Mouse (Mus musculus): ENCODE measurements around the gene Bean1.
A peak's percentile ranks its signal among the peaks of the same experiment; 100 is the strongest.

Bean1 gene

GRCm38 (mm10) chr8:104171050-104171620 lies 893 bp downstream of the Bean1 start:
- no peak for DNase-seq (ENCODE audit: low read depth)

GRCm38 (mm10) chr8:104172420-104172819 lies 2.2 kb downstream of the Bean1 start:
- DNase-seq (ENCODE audit: low read depth), result no peak

- DNase-seq (ENCODE audit: low read depth), result no peak
Observed at GRCm38 (mm10) chr8:104175848-104176527, 5.7 kb downstream of the Bean1 start.

GRCm38 (mm10) chr8:104177054-104177453 lies 6.8 kb downstream of the Bean1 start:
- DNase-seq (ENCODE audit: low read depth), result no peak

GRCm38 (mm10) chr8:104184905-104185304 lies 14.7 kb downstream of the Bean1 start:
- no peak for DNase-seq (ENCODE audit: low read depth)

GRCm38 (mm10) chr8:104186827-104187226 lies 16.6 kb downstream of the Bean1 start:
- no peak for DNase-seq (ENCODE audit: low read depth)

- no peak for DNase-seq (ENCODE audit: low read depth)
Observed at GRCm38 (mm10) chr8:104187622-104188021, 17.4 kb downstream of the Bean1 start.

GRCm38 (mm10) chr8:104188459-104188858 lies 18.2 kb downstream of the Bean1 start:
- DNase-seq (ENCODE audit: low read depth), result no peak

GRCm38 (mm10) chr8:104190777-104191468 lies 20.7 kb downstream of the Bean1 start:
- no peak for DNase-seq (ENCODE audit: low read depth)

GRCm38 (mm10) chr8:104191496-104191895 lies 21.3 kb downstream of the Bean1 start:
- peak; percentile 15 for DNase-seq (ENCODE audit: low read depth)

GRCm38 (mm10) chr8:104199802-104200201 lies 29.6 kb downstream of the Bean1 start:
- peak; percentile 4 for DNase-seq (ENCODE audit: low read depth)

- DNase-seq (ENCODE audit: low read depth), result no peak
Observed at GRCm38 (mm10) chr8:104201622-104202021, 31.4 kb downstream of the Bean1 start.

GRCm38 (mm10) chr8:104202320-104202719 lies 32.1 kb downstream of the Bean1 start:
- no peak for DNase-seq (ENCODE audit: low read depth)

GRCm38 (mm10) chr8:104205292-104205691 lies 35.0 kb downstream of the Bean1 start:
- DNase-seq (ENCODE audit: low read depth), result no peak

GRCm38 (mm10) chr8:104217601-104218000 lies 47.4 kb downstream of the Bean1 start:
- DNase-seq (ENCODE audit: low read depth), result no peak

- DNase-seq (ENCODE audit: low read depth), result peak; percentile 82
Observed at GRCm38 (mm10) chr8:104219079-104219478, 48.8 kb downstream of the Bean1 start.

GRCm38 (mm10) chr8:104219806-104220205 lies 49.6 kb downstream of the Bean1 start:
- DNase-seq (ENCODE audit: low read depth), result peak; percentile 84

GRCm38 (mm10) chr8:104227048-104227447 lies 56.8 kb downstream of the Bean1 start:
- no peak for DNase-seq (ENCODE audit: low read depth)

- DNase-seq (ENCODE audit: low read depth), result no peak
Observed at GRCm38 (mm10) chr8:104230377-104230776, 60.1 kb downstream of the Bean1 start.

GRCm38 (mm10) chr8:104232039-104232438 lies 61.8 kb downstream of the Bean1 start:
- DNase-seq (ENCODE audit: low read depth), result no peak

- DNase-seq (ENCODE audit: low read depth), result no peak
Observed at GRCm38 (mm10) chr8:104232919-104233318, 62.7 kb downstream of the Bean1 start.

GRCm38 (mm10) chr8:104234573-104234972 lies 64.3 kb downstream of the Bean1 start:
- no peak for DNase-seq (ENCODE audit: low read depth)

- DNase-seq (ENCODE audit: low read depth), result peak; percentile 85
Observed at GRCm38 (mm10) chr8:104239418-104239861, 69.2 kb downstream of the Bean1 start.
